Mouse (Mus musculus) bone marrow macrophage, adult 2 months (primary cell): ENCODE data around the gene 2310007B03Rik.

Source experiments
- CTCF ChIP-seq: IDR thresholded peaks from 2 replicates; pipeline ENCODE4 v1.5.1; 2012; ENCODE audit warnings: low read depth, mild to moderate bottlenecking, low read length, moderate library complexity
- POLR2A ChIP-seq: IDR thresholded peaks from 2 replicates; pipeline ENCODE4 v1.6.1; 2012; ENCODE audit warnings: mild to moderate bottlenecking, low read depth, low read length, borderline replicate concordance

- TF ChIP-seq CTCF (no peak), POLR2A (no peak)
Measured at GRCm38 (mm10) chr1:93135036-93135526, 25.7 kb downstream of the 2310007B03Rik start, which contains the start of gene Agxt.
